Mouse (Mus musculus) forebrain, embryonic 14.5 days (tissue): ENCODE measurements around the gene Bex2. TPM values are rescaled to one million over a fixed set of nuclear protein-coding genes. Genes with fewer than 3 reads are reported as not detected.

ENCODE experiments used
- polyA plus RNA-seq: library from polyadenylated mRNA; unstranded; fragments of >200 nt; fragmentation: Nextera tagmentation; extraction: Ambion mirVana; gene quantifications from 2 replicates; pipeline ENCODE4 v1.2.1, GENCODE M21; 2014

The Bex2 gene
- polyA plus RNA-seq, 1 experiment from 2014 or later = 515 TPM

Other genes starting within 250 kb of the Bex2 start
- gene Gprasp2, start 229.2 kb downstream of the Bex2 start, polyA plus RNA-seq = 100 and 111 TPM in 2 replicates
- 206 and 225 TPM in 2 replicates for gene Arxes2, start 74.4 kb downstream of the Bex2 start, polyA plus RNA-seq
- 61.0 and 85.3 TPM in 2 replicates for gene Arxes1, start 34.9 kb downstream of the Bex2 start, polyA plus RNA-seq
- gene Nxf3, start 17.0 kb upstream of the Bex2 start, polyA plus RNA-seq = 0.05 TPM in 1 of 2 replicates, not detected in the other
- 123 and 138 TPM in 2 replicates for gene Bex4, start 70.8 kb upstream of the Bex2 start, polyA plus RNA-seq
- 136 and 143 TPM in 2 replicates for gene Tceal8, start 104.1 kb upstream of the Bex2 start, polyA plus RNA-seq
- 7.2 and 8.1 TPM in 2 replicates for gene Tceal5, start 135.6 kb upstream of the Bex2 start, polyA plus RNA-seq
- 1.9 and 2.2 TPM in 2 replicates for gene Tceal7, start 146.5 kb upstream of the Bex2 start, polyA plus RNA-seq
- gene Bex1, start 147.3 kb upstream of the Bex2 start, polyA plus RNA-seq = 172 and 180 TPM in 2 replicates
- 368 and 379 TPM in 2 replicates for gene Tceal9, start 176.8 kb upstream of the Bex2 start, polyA plus RNA-seq
- gene Bex3, start 202.0 kb upstream of the Bex2 start, polyA plus RNA-seq = 693 and 746 TPM in 2 replicates